Mouse (Mus musculus) layer of hippocampus, adult 6 months (tissue): ENCODE data around the gene Sgsh. TPM values are rescaled to one million over a fixed set of nuclear protein-coding genes. Genes with fewer than 3 reads are reported as not detected.

Experiments
- long read RNA-seq, 2 experiments: library from polyadenylated mRNA; unstranded; transcript quantifications; one replicate each; pipeline ENCODE4 v2.0.0; 2019 to 2020
- microRNA-seq: library from miRNA; unstranded; fragments of <30 nt; microRNA quantifications from one replicate; pipeline ENCODE4 v1.2.0, GENCODE M21; 2020
- polyA plus RNA-seq: library from polyadenylated mRNA; unstranded; fragments of <200 nt; fragmentation: Nextera tagmentation; gene quantifications from 2 replicates; pipeline ENCODE4 v1.2.3, GENCODE M21; 2021

The Sgsh gene
- 3.1 and 3.5 TPM in 2 replicates for polyA plus RNA-seq
- long read RNA-seq, experiment 1, full-length matches to known transcripts: 1 of 5 reads
- long read RNA-seq, experiment 1, partial matches to known transcripts: 1 of 5 reads
- long read RNA-seq, experiment 1, other reads (novel, unspliced or antisense): 3 of 5 reads
- long read RNA-seq, experiment 2, full-length matches to known transcripts: 21 of 31 reads
- long read RNA-seq, experiment 2, partial matches to known transcripts: 2 of 31 reads
- long read RNA-seq, experiment 2, other reads (novel, unspliced or antisense): 8 of 31 reads

GRCm38 (mm10) chr11:119355443-119356385, at the start of gene Sgsh, which contains the start of gene Slc26a11:
Gene Sgsh, minus strand, starts transcription at chr11:119355536.
Gene Slc26a11, plus strand, starts transcription at chr11:119355557.

GRCm38 (mm10) chr11:119392800-119393482, 37.6 kb upstream of the Sgsh start, which contains the start of gene Rnf213:
Gene Rnf213, plus strand, starts transcription at chr11:119393100.

GRCm38 (mm10) chr11:119307658-119307867, 47.8 kb downstream of the Sgsh start, which contains the start of gene Card14:
Gene Card14, plus strand, starts transcription at chr11:119307768.

GRCm38 (mm10) chr11:119299391-119300245, 55.7 kb downstream of the Sgsh start, which contains the start of gene Eif4a3:
Gene Eif4a3, minus strand, starts transcription at chr11:119300089.

Small RNA genes lying within 50 kb of the gene (microRNA-seq; reads per million reads assigned to microRNA genes)
- not detected for gene Mir1932

Other genes starting within 250 kb of the Sgsh start
- 6.9 and 8.0 TPM in 2 replicates for gene Tbc1d16, start 127.0 kb downstream of the Sgsh start, polyA plus RNA-seq
- gene Ccdc40, start 127.0 kb downstream of the Sgsh start, polyA plus RNA-seq: 0.84 and 1.2 TPM in 2 replicates
- gene Gaa, start 87.6 kb downstream of the Sgsh start, polyA plus RNA-seq: 283 and 305 TPM in 2 replicates
- 199 and 201 TPM in 2 replicates for gene Eif4a3, start 55.4 kb downstream of the Sgsh start, polyA plus RNA-seq
- 0.05 TPM in 1 of 2 replicates, not detected in the other for gene Card14, start 47.8 kb downstream of the Sgsh start, polyA plus RNA-seq
- 3.8 and 4.6 TPM in 2 replicates for gene Slc26a11, start within 50 bp of the Sgsh start, polyA plus RNA-seq
- gene Rnf213, start 37.6 kb upstream of the Sgsh start, polyA plus RNA-seq: 0.93 and 0.97 TPM in 2 replicates
- gene Endov, start 135.8 kb upstream of the Sgsh start, polyA plus RNA-seq: 7.2 and 7.6 TPM in 2 replicates
- gene Nptx1, start 192.2 kb upstream of the Sgsh start, polyA plus RNA-seq: 201 and 214 TPM in 2 replicates
- 17.2 and 19.7 TPM in 2 replicates for gene Rptor, start 247.4 kb upstream of the Sgsh start, polyA plus RNA-seq